Mouse (Mus musculus): Measurements from ENCODE around the gene Olfr801. TPM values are rescaled to one million over a fixed set of nuclear protein-coding genes. Genes with fewer than 3 reads are reported as not detected.

The Olfr801 gene
- polyA plus RNA-seq (2015; fragmentation: Nextera tagmentation; extraction: Ambion mirVana) = not detected in 2 replicates

GRCm38 (mm10) chr10:129673765-129674164 is at the start of gene Olfr801:
Olfr801 (minus strand) TSS chr10:129673865.
- H3K4me1 ChIP-seq (ENCODE audit: insufficient read depth, low read length) = no peaks in the 10 kb centered on the region
- no peak within 1 kb of the TSS for H3K4me3 ChIP-seq (ENCODE audit: low read length)
- no peak for ATAC-seq (ENCODE audit: low FRiP score, low TSS enrichment)
- no peaks in the 10 kb centered on the region for H3K9me3 ChIP-seq (ENCODE audit: low read length)
- no peak within 1 kb of the TSS for H3K4me2 ChIP-seq (replicated peaks; ENCODE audit: low read depth, low read length)
- no peaks in the 10 kb centered on the region for H3K36me3 ChIP-seq (ENCODE audit: insufficient read depth, low read length)
- no peak within 1 kb of the TSS for H3K27ac ChIP-seq (ENCODE audit: low read length)
- H3K9ac ChIP-seq (replicated peaks; ENCODE audit: low read length) = no peak within 1 kb of the TSS
- H3K27me3 ChIP-seq (ENCODE audit: insufficient read depth, low read length) = no peaks in the 10 kb centered on the region
- WGBS = 65% methylated on average over 1 of the region's 1 CpGs

DNA sequence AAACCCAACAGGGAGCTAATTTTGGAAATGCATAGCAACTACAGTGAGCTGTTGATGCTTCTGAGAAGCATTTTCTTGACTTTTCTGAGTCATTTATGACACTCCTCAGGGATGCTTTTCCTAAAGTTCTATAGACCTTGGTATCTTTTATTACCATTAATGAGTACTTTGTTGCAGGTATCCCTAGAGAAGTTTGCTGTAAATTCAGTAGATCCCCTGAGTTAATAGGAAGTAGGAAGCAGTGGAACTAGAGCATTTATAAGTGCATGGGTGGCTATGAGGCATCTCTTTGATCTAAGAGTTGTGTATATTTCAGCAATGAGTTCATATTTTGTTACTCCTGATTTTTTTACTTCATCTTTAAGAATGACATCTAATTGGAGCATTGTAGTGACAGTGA is 29.2 kb upstream of the Olfr801 start, which contains the start of gene Olfr804:
TSS of gene Olfr804 (plus strand) at position 301 of the 400 bp plus-strand sequence.
- H3K4me3 ChIP-seq (ENCODE audit: low read length) = no peak within 1 kb of the TSS
- ATAC-seq (ENCODE audit: low FRiP score, low TSS enrichment) = no peak
- H3K4me1 ChIP-seq (ENCODE audit: insufficient read depth, low read length) = no peaks in the 10 kb centered on the region
- no peak within 1 kb of the TSS for H3K4me2 ChIP-seq (replicated peaks; ENCODE audit: low read depth, low read length)
- no peaks in the 10 kb centered on the region for H3K27me3 ChIP-seq (ENCODE audit: insufficient read depth, low read length)
- H3K9ac ChIP-seq (replicated peaks; ENCODE audit: low read length) = no peak within 1 kb of the TSS
- no peaks in the 10 kb centered on the region for H3K36me3 ChIP-seq (ENCODE audit: insufficient read depth, low read length)
- H3K27ac ChIP-seq (ENCODE audit: low read length) = no peak within 1 kb of the TSS
- H3K9me3 ChIP-seq (ENCODE audit: low read length) = no peaks in the 10 kb centered on the region

DNA sequence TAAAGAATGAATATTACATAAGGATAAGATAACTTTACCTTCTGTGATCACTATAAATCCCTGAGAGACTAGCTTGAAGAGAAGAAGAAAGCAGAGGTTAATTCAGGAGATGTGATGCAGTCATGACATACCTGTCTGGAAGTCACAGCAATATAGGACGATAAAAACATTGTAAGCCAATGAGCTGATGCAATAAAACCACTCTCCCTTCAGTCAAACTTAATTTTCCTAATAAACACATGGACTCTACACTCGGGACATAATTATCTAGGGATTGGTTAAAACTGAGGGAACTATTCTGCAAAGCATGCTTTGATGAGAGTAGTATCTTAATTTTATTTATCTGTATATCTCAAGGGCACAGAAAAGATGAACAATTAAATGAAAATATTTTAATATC is 20.5 kb upstream of the Olfr801 start, which contains the start of gene Olfr803:
TSS of gene Olfr803 (minus strand) at position 101 of the 400 bp plus-strand sequence.
- H3K4me2 ChIP-seq (replicated peaks; ENCODE audit: low read depth, low read length) = no peak within 1 kb of the TSS
- no peaks in the 10 kb centered on the region for H3K36me3 ChIP-seq (ENCODE audit: insufficient read depth, low read length)
- no peaks in the 10 kb centered on the region for H3K27me3 ChIP-seq (ENCODE audit: insufficient read depth, low read length)
- H3K27ac ChIP-seq (ENCODE audit: low read length) = no peak within 1 kb of the TSS
- WGBS = 65% methylated on average over 2 of the region's 2 CpGs
- no peaks in the 10 kb centered on the region for H3K9me3 ChIP-seq (ENCODE audit: low read length)
- H3K4me3 ChIP-seq (ENCODE audit: low read length) = no peak within 1 kb of the TSS
- no peak for ATAC-seq (ENCODE audit: low FRiP score, low TSS enrichment)
- H3K9ac ChIP-seq (replicated peaks; ENCODE audit: low read length) = no peak within 1 kb of the TSS
- no peaks in the 10 kb centered on the region for H3K4me1 ChIP-seq (ENCODE audit: insufficient read depth, low read length)

DNA sequence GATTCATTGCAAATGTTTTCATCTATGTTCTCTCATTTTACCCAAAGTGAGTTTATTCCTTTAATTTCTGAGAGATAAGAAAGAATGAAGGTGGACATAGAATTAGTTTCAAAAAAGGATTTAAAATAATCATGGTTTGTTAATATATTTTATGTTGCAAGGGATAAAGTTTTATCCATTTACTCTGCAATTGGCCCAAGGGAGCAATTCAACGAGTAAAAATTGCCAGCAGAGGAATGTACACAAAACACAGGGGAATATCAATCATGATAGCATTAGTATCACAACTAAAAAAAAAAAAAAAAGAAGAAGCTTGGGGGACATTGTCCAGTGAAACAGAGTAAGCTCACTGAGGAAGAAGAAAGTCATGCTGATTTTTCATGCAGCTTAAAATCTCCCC is 14.4 kb upstream of the Olfr801 start, which contains the start of gene Olfr802:
TSS of gene Olfr802 (minus strand) at position 101 of the 400 bp plus-strand sequence.
- 63% methylated on average over 1 of the region's 1 CpGs for WGBS
- ATAC-seq (ENCODE audit: low FRiP score, low TSS enrichment) = no peak
- H3K4me3 ChIP-seq (ENCODE audit: low read length) = no peak within 1 kb of the TSS
- H3K27me3 ChIP-seq (ENCODE audit: insufficient read depth, low read length) = no peaks in the 10 kb centered on the region
- no peaks in the 10 kb centered on the region for H3K9me3 ChIP-seq (ENCODE audit: low read length)
- no peaks in the 10 kb centered on the region for H3K4me1 ChIP-seq (ENCODE audit: insufficient read depth, low read length)
- H3K27ac ChIP-seq (ENCODE audit: low read length) = no peak within 1 kb of the TSS
- H3K36me3 ChIP-seq (ENCODE audit: insufficient read depth, low read length) = no peaks in the 10 kb centered on the region
- no peak within 1 kb of the TSS for H3K4me2 ChIP-seq (replicated peaks; ENCODE audit: low read depth, low read length)
- H3K9ac ChIP-seq (replicated peaks; ENCODE audit: low read length) = no peak within 1 kb of the TSS

- Histone ChIP-seq H3K9ac (replicated peaks; ENCODE audit: low read length) (no peak within 1 kb of the TSS), H3K27me3 (ENCODE audit: insufficient read depth, low read length) (no peaks in the 10 kb centered on the region), H3K27ac (ENCODE audit: low read length) (no peak within 1 kb of the TSS), H3K4me2 (replicated peaks; ENCODE audit: low read depth, low read length) (no peak within 1 kb of the TSS), H3K4me1 (ENCODE audit: insufficient read depth, low read length) (no peaks in the 10 kb centered on the region), H3K4me3 (ENCODE audit: low read length) (no peak within 1 kb of the TSS), H3K36me3 (ENCODE audit: insufficient read depth, low read length) (no peaks in the 10 kb centered on the region), H3K9me3 (ENCODE audit: low read length) (no peaks in the 10 kb centered on the region)
- no peak for ATAC-seq (ENCODE audit: low FRiP score, low TSS enrichment)
Observed at GRCm38 (mm10) chr10:129657394-129657793, 16.3 kb downstream of the Olfr801 start, which contains the start of gene Olfr800. Olfr800 (plus strand) TSS chr10:129657694.

DNA sequence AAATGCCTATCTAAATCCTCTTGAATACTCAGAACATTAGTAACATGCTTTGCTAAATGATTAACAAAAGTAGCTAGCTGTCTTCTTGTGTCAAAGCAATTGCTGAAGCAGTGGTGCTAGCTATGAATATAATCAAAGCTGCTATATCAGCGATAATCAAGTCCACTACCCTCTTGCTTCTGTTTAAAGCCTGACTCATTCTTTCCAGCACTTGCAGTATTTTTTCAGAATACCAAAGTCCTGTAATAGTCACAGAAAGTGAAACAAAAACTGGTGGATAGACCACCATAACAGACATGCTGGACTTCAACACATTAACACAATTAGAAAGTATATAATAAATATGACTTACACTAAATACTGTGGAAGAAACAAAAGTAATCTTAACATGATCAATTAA is 21.9 kb downstream of the Olfr801 start:
- no peak overlapping the region for H3K4me3 ChIP-seq (ENCODE audit: low read length)
- H3K9me3 ChIP-seq (ENCODE audit: low read length) = no peaks in the 10 kb centered on the region
- H3K27me3 ChIP-seq (ENCODE audit: insufficient read depth, low read length) = no peaks in the 10 kb centered on the region
- H3K4me1 ChIP-seq (ENCODE audit: insufficient read depth, low read length) = no peaks in the 10 kb centered on the region
- H3K9ac ChIP-seq (replicated peaks; ENCODE audit: low read length) = no peak overlapping the region
- H3K27ac ChIP-seq (ENCODE audit: low read length) = no peak overlapping the region
- H3K36me3 ChIP-seq (ENCODE audit: insufficient read depth, low read length) = no peaks in the 10 kb centered on the region
- 87% methylated on average over 1 of the region's 1 CpGs for WGBS
- ATAC-seq (ENCODE audit: low FRiP score, low TSS enrichment) = no peak
- H3K4me2 ChIP-seq (replicated peaks; ENCODE audit: low read depth, low read length) = no peak overlapping the region

DNA sequence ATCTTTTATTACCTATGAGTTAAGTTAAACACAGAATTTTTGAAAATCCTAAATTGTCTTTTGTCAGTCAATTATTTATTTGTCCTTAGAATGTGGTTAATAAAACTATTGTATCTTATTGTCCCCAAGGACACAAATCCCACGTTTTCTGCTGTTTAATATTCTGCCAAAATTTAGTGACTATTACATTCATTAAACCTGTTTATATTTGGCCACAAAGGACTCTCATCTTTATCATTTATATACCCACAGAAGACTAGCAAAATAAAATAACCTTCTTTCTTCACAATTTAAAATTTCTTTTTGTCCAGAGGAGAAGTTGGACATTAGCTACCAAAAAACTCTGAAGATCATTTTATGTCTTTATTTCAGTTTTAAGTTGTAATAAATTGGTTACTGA is 36.5 kb downstream of the Olfr801 start, which contains the start of gene Olfr799:
TSS of gene Olfr799 (plus strand) at position 301 of the 400 bp plus-strand sequence.
- H3K27me3 ChIP-seq (ENCODE audit: insufficient read depth, low read length) = no peaks in the 10 kb centered on the region
- no peaks in the 10 kb centered on the region for H3K9me3 ChIP-seq (ENCODE audit: low read length)
- no peaks in the 10 kb centered on the region for H3K36me3 ChIP-seq (ENCODE audit: insufficient read depth, low read length)
- H3K9ac ChIP-seq (replicated peaks; ENCODE audit: low read length) = no peak within 1 kb of the TSS
- 23% methylated on average over 1 of the region's 1 CpGs for WGBS
- no peak within 1 kb of the TSS for H3K4me3 ChIP-seq (ENCODE audit: low read length)
- no peak within 1 kb of the TSS for H3K4me2 ChIP-seq (replicated peaks; ENCODE audit: low read depth, low read length)
- H3K27ac ChIP-seq (ENCODE audit: low read length) = no peak within 1 kb of the TSS
- no peaks in the 10 kb centered on the region for H3K4me1 ChIP-seq (ENCODE audit: insufficient read depth, low read length)
- ATAC-seq (ENCODE audit: low FRiP score, low TSS enrichment) = no peak

DNA sequence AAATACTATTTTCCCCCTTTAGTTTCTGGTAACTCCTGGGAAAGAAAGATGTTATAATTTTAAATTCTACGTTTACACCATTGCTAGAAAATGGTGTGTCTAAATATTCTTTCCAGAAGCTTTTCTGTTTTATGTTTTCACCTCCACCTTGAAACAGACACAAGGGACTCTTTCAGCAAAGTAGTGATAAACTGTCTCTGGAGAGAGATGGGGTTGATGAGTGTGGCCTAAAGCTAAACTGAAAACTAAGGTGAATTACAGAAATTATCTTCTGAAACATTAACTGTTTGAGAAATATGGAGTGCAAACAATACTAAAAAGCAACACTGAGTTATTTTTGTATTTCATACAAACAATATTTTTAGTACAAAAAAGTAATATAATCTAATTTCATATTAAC is 45.8 kb downstream of the Olfr801 start, which contains the start of gene Olfr798:
TSS of gene Olfr798 (minus strand) at position 101 of the 400 bp plus-strand sequence.
- H3K9ac ChIP-seq (replicated peaks; ENCODE audit: low read length) = no peak within 1 kb of the TSS
- H3K9me3 ChIP-seq (ENCODE audit: low read length) = no peaks in the 10 kb centered on the region
- H3K27ac ChIP-seq (ENCODE audit: low read length) = no peak within 1 kb of the TSS
- no peak within 1 kb of the TSS for H3K4me2 ChIP-seq (replicated peaks; ENCODE audit: low read depth, low read length)
- no peak within 1 kb of the TSS for H3K4me3 ChIP-seq (ENCODE audit: low read length)
- WGBS = 88% methylated on average over 1 of the region's 1 CpGs
- no peak for ATAC-seq (ENCODE audit: low FRiP score, low TSS enrichment)
- no peaks in the 10 kb centered on the region for H3K4me1 ChIP-seq (ENCODE audit: insufficient read depth, low read length)
- H3K36me3 ChIP-seq (ENCODE audit: insufficient read depth, low read length) = no peaks in the 10 kb centered on the region
- H3K27me3 ChIP-seq (ENCODE audit: insufficient read depth, low read length) = no peaks in the 10 kb centered on the region

GRCm38 (mm10) chr10:129623251-129623650 is 50.4 kb downstream of the Olfr801 start:
- no peak overlapping the region for H3K4me2 ChIP-seq (replicated peaks; ENCODE audit: low read depth, low read length)
- no peaks in the 10 kb centered on the region for H3K9me3 ChIP-seq (ENCODE audit: low read length)
- H3K36me3 ChIP-seq (ENCODE audit: insufficient read depth, low read length) = no peaks in the 10 kb centered on the region
- no peaks in the 10 kb centered on the region for H3K27me3 ChIP-seq (ENCODE audit: insufficient read depth, low read length)
- no peak overlapping the region for H3K4me3 ChIP-seq (ENCODE audit: low read length)
- no peaks in the 10 kb centered on the region for H3K4me1 ChIP-seq (ENCODE audit: insufficient read depth, low read length)
- H3K27ac ChIP-seq (ENCODE audit: low read length) = no peak overlapping the region
- H3K9ac ChIP-seq (replicated peaks; ENCODE audit: low read length) = no peak overlapping the region
- ATAC-seq (ENCODE audit: low FRiP score, low TSS enrichment) = no peak

DNA sequence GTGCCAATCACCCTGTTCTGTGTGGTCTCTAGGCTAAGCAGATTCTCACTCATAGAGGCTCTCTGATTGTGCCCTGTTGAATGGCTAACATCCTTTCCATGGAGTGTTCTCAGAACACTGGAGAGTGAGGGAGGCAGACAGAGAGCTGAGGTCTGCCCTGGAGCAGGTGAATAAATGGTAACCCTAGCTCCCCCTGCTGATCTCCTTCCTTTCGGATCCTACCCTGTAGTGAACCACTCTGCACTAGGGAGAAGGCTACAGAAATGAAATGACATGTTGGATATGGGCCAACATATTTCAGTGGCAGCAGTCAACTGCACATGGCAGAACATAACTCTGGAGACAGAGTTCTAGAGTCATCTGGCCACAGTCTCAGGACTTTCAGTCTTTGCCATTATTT is 51.9 kb downstream of the Olfr801 start:
- no peak for ATAC-seq (ENCODE audit: low FRiP score, low TSS enrichment)
- H3K27ac ChIP-seq (ENCODE audit: low read length) = no peak overlapping the region
- WGBS = 14% methylated on average over 1 of the region's 1 CpGs

More for the DNA sequence above, 51.9 kb downstream of the Olfr801 start:
- no peak overlapping the region for H3K4me2 ChIP-seq (replicated peaks; ENCODE audit: low read depth, low read length)
- H3K9ac ChIP-seq (replicated peaks; ENCODE audit: low read length) = no peak overlapping the region
- no peaks in the 10 kb centered on the region for H3K36me3 ChIP-seq (ENCODE audit: insufficient read depth, low read length)
- H3K4me1 ChIP-seq (ENCODE audit: insufficient read depth, low read length) = no peaks in the 10 kb centered on the region
- no peaks in the 10 kb centered on the region for H3K27me3 ChIP-seq (ENCODE audit: insufficient read depth, low read length)
- no peak overlapping the region for H3K4me3 ChIP-seq (ENCODE audit: low read length)
- H3K9me3 ChIP-seq (ENCODE audit: low read length) = no peaks in the 10 kb centered on the region
